Mouse (Mus musculus): ENCODE measurements around the gene Gpr1.

- TF ChIP-seq CTCF (IDR thresholded peaks at IDR 0.05; ENCODE audit: low read depth, low read length) (no peak), POLR2A (IDR thresholded peaks at IDR 0.05; ENCODE audit: insufficient read depth, low read length) (no peak), EP300 (IDR thresholded peaks at IDR 0.05; ENCODE audit: insufficient read depth, low read depth, low read length) (no peak)
These were observed 36.0 kb downstream of the Gpr1 start for GRCm38 (mm10) chr1:63178308-63178707.

Data from ES-Bruce4 (cell line).